Mouse (Mus musculus) cortical plate, adult 2 months (tissue): ENCODE measurements around the gene Rhebl1. TPM values are rescaled to one million over a fixed set of nuclear protein-coding genes. Genes with fewer than 3 reads are reported as not detected.
A peak's percentile ranks its signal among the peaks of the same experiment; 100 is the strongest.

Source experiments
- H3K27ac ChIP-seq: fragments of 200-500 bp; 2 replicates; pipeline ENCODE4 v1.5.1; 2012; ENCODE audit warnings: low read length, control low read depth, inconsistent platforms; ENCODE audit not compliant: insufficient read depth
- H3K4me1 ChIP-seq: fragments of 200-500 bp; 2 replicates; pipeline ENCODE4 v1.6.1; 2011; ENCODE audit warnings: low read length; ENCODE audit not compliant: control insufficient read depth, insufficient read depth
- H3K4me3 ChIP-seq: fragments of 200-500 bp; 2 replicates; pipeline ENCODE4 v1.5.1; 2011; ENCODE audit warnings: mild to moderate bottlenecking, low read length, control low read depth; ENCODE audit not compliant: insufficient read depth
- CTCF ChIP-seq: fragments of 200-500 bp; IDR thresholded peaks from 2 replicates; pipeline ENCODE4 v1.5.1; 2011; ENCODE audit warnings: mild to moderate bottlenecking, control low read depth, low read length; ENCODE audit not compliant: insufficient read depth; ENCODE audit errors: extremely low read depth
- POLR2A ChIP-seq: fragments of 200-500 bp; IDR thresholded peaks from 2 replicates; pipeline ENCODE4 v1.6.1; 2011; ENCODE audit warnings: mild to moderate bottlenecking, low read length, control low read depth; ENCODE audit not compliant: insufficient read depth; ENCODE audit errors: extremely low read depth
- polyA plus RNA-seq: library from polyadenylated mRNA; depleted of rRNA; stranded (reverse); fragments of >200 nt; gene quantifications from 2 replicates; pipeline ENCODE4 v1.2.3, GENCODE M21; 2012

Gene Rhebl1
- polyA plus RNA-seq, 1 experiment = 18.3 TPM

- Histone ChIP-seq H3K4me1 (0 out of 2 replicates have a peak, but pooled peaks cover 3% of the 10 kb centered on the region), H3K4me3 (peak overlapping the region; percentile 56), H3K27ac (no peak overlapping the region)
- TF ChIP-seq POLR2A = 0 out of 2 replicates have a peak, but pooled peaks have one; percentile 12
- TF ChIP-seq CTCF = no peak
Observed at GRCm38 (mm10) chr15:98880978-98881655, 13.2 kb downstream of the Rhebl1 start.

GRCm38 (mm10) chr15:98877331-98877730 lies 17.0 kb downstream of the Rhebl1 start:
- peak; percentile 73 for TF ChIP-seq CTCF
- TF ChIP-seq POLR2A = no peak
- Histone ChIP-seq H3K4me3 (no peak overlapping the region), H3K27ac (no peak overlapping the region), H3K4me1 (0 out of 2 replicates have a peak, but pooled peaks cover 3% of the 10 kb centered on the region)

- Histone ChIP-seq H3K4me1 (peaks cover 11% of the 10 kb centered on the region), H3K27ac (peak overlapping the region; percentile 100), H3K4me3 (peak overlapping the region; percentile 82)
- TF ChIP-seq POLR2A (peak; percentile 55), CTCF (no peak)
Observed at GRCm38 (mm10) chr15:98871916-98872888, 22.1 kb downstream of the Rhebl1 start.

- no peak for TF ChIP-seq CTCF
- no peak for TF ChIP-seq POLR2A
- Histone ChIP-seq H3K4me1 (peaks cover 11% of the 10 kb centered on the region), H3K27ac (peak within 1 kb of the TSS; percentile 100), H3K4me3 (peak within 1 kb of the TSS; percentile 82)
Observed at GRCm38 (mm10) chr15:98871070-98871915, 23.0 kb downstream of the Rhebl1 start, which contains the start of gene Kmt2d. Gene Kmt2d, minus strand, starts transcription at chr15:98871204.

- peak overlapping the region; percentile 82 for H3K4me3 ChIP-seq
- H3K4me1 ChIP-seq = peaks cover 11% of the 10 kb centered on the region
- TF ChIP-seq POLR2A (no peak), CTCF (no peak)
- H3K27ac ChIP-seq = no peak overlapping the region
Observed at GRCm38 (mm10) chr15:98870179-98871069, 23.9 kb downstream of the Rhebl1 start.

GRCm38 (mm10) chr15:98869342-98870178 lies 24.8 kb downstream of the Rhebl1 start:
- no peak for TF ChIP-seq CTCF
- no peak for TF ChIP-seq POLR2A
- peaks cover 11% of the 10 kb centered on the region for H3K4me1 ChIP-seq
- no peak overlapping the region for H3K27ac ChIP-seq

GRCm38 (mm10) chr15:98868346-98869063 lies 25.8 kb downstream of the Rhebl1 start:
- TF ChIP-seq CTCF (no peak), POLR2A (no peak)
- Histone ChIP-seq H3K4me1 (peaks cover 11% of the 10 kb centered on the region), H3K4me3 (peak overlapping the region; percentile 82), H3K27ac (no peak overlapping the region)

More at GRCm38 (mm10) chr15:98869342-98870178, 24.8 kb downstream of the Rhebl1 start:
- peak overlapping the region; percentile 82 for H3K4me3 ChIP-seq
